Mouse (Mus musculus): ENCODE data around the gene Large1. TPM values are rescaled to one million over a fixed set of nuclear protein-coding genes. Genes with fewer than 3 reads are reported as not detected.

Large1 gene
- polyA plus RNA-seq, 1 experiment from 2014 or later = 13.8 TPM

- no peak overlapping the region for H3K9ac ChIP-seq
- no peak for ATAC-seq (ENCODE audit: low FRiP score)
- H3K4me3 ChIP-seq = no peak overlapping the region
- H3K36me3 ChIP-seq = peaks cover 12% of the 10 kb centered on the region; the same call in 1 of the 2 replicates
- no peaks in the 10 kb centered on the region for H3K9me3 ChIP-seq (replicated peaks)
- H3K4me1 ChIP-seq = no peaks in the 10 kb centered on the region
- H3K27me3 ChIP-seq = no peaks in the 10 kb centered on the region
- H3K27ac ChIP-seq = no peak overlapping the region
- WGBS = 89% methylated on average over 3 of the region's 3 CpGs
- H3K4me2 ChIP-seq (replicated peaks) = no peak overlapping the region
These were observed 540.6 kb downstream of the Large1 start for GRCm38 (mm10) chr8:72812690-72813089.

DNA sequence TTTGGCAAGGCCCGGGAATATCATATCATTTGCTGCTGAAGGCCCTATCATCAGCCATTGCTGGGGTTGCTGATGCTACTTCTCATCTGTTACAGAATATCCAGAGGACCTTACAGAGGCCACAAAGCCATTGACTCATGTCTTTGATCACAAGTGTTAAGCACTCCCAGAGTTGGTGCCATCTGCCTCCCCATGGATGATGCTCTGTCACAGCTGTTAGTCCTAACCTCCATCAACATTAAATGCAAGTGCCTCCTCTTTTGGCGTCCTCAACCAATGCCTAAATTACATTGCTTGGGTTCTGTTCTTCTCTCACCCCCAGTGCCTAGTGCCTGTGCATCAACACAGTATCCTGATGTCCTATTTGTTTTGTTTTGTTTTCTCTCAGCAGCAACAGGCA, 551.8 kb downstream of the Large1 start:
- WGBS = 76% methylated on average over 2 of the region's 2 CpGs
- no peak for ATAC-seq (ENCODE audit: low FRiP score)
- Histone ChIP-seq H3K4me1 (no peaks in the 10 kb centered on the region), H3K27ac (no peak overlapping the region), H3K4me2 (replicated peaks) (no peak overlapping the region), H3K9ac (no peak overlapping the region), H3K36me3 (no peaks in the 10 kb centered on the region), H3K27me3 (no peaks in the 10 kb centered on the region), H3K4me3 (no peak overlapping the region), H3K9me3 (replicated peaks) (no peaks in the 10 kb centered on the region)

GRCm38 (mm10) chr8:72780644-72781043, 572.7 kb downstream of the Large1 start:
- H3K4me2 ChIP-seq (replicated peaks) = no peak overlapping the region
- H3K4me1 ChIP-seq = no peaks in the 10 kb centered on the region
- no peak overlapping the region for H3K9ac ChIP-seq
- no peaks in the 10 kb centered on the region for H3K27me3 ChIP-seq
- H3K9me3 ChIP-seq (replicated peaks) = no peaks in the 10 kb centered on the region
- no peaks in the 10 kb centered on the region for H3K36me3 ChIP-seq
- ATAC-seq (ENCODE audit: low FRiP score) = no peak
- H3K4me3 ChIP-seq = no peak overlapping the region
- H3K27ac ChIP-seq = no peak overlapping the region
- WGBS = 91% methylated on average over 4 of the region's 4 CpGs

- Histone ChIP-seq H3K9ac (no peak overlapping the region), H3K4me2 (replicated peaks) (no peak overlapping the region)
- 93% methylated on average over 1 of the region's 1 CpGs for WGBS
These were observed 575.5 kb downstream of the Large1 start for GRCm38 (mm10) chr8:72777797-72778196.

GRCm38 (mm10) chr8:72766777-72767176, 586.6 kb downstream of the Large1 start:
- H3K4me2 ChIP-seq (replicated peaks) = no peak overlapping the region
- no peaks in the 10 kb centered on the region for H3K36me3 ChIP-seq
- H3K27me3 ChIP-seq = no peaks in the 10 kb centered on the region
- WGBS = 30% methylated on average over 7 of the region's 7 CpGs
- no peak overlapping the region for H3K9ac ChIP-seq
- H3K4me3 ChIP-seq = no peak overlapping the region
- H3K9me3 ChIP-seq (replicated peaks) = no peaks in the 10 kb centered on the region
- peaks cover 3% of the 10 kb centered on the region; the same call in 1 of the 2 replicates for H3K4me1 ChIP-seq
- ATAC-seq (ENCODE audit: low FRiP score) = no peak
- H3K27ac ChIP-seq = no peak overlapping the region

More at GRCm38 (mm10) chr8:72777797-72778196, 575.5 kb downstream of the Large1 start:
- no peaks in the 10 kb centered on the region for H3K4me1 ChIP-seq
- H3K4me3 ChIP-seq = no peak overlapping the region
- no peak overlapping the region for H3K27ac ChIP-seq
- ATAC-seq (ENCODE audit: low FRiP score) = no peak
- no peaks in the 10 kb centered on the region for H3K36me3 ChIP-seq
- H3K27me3 ChIP-seq = no peaks in the 10 kb centered on the region
- H3K9me3 ChIP-seq (replicated peaks) = no peaks in the 10 kb centered on the region

- no peak overlapping the region for H3K4me3 ChIP-seq
- no peak overlapping the region for H3K27ac ChIP-seq
- 66% methylated on average over 4 of the region's 4 CpGs for WGBS
- no peak overlapping the region for H3K9ac ChIP-seq
- H3K27me3 ChIP-seq = no peaks in the 10 kb centered on the region
- ATAC-seq (ENCODE audit: low FRiP score) = peak; percentile 41; the same call in 1 of the 2 replicates
- H3K9me3 ChIP-seq (replicated peaks) = no peaks in the 10 kb centered on the region
- H3K4me2 ChIP-seq (replicated peaks) = no peak overlapping the region
- peaks cover 3% of the 10 kb centered on the region; the same call in 1 of the 2 replicates for H3K4me1 ChIP-seq
- no peaks in the 10 kb centered on the region for H3K36me3 ChIP-seq
These were observed 587.6 kb downstream of the Large1 start for GRCm38 (mm10) chr8:72765696-72766095.

Small RNA genes lying within 50 kb of the gene (microRNA-seq; reads per million reads assigned to microRNA genes)
- not detected for gene Mir28b

All from hindbrain, embryonic 12.5 days (tissue).